Mouse (Mus musculus) limb, embryonic 11.5 days (tissue): ENCODE data around the gene Rasa4. TPM values are rescaled to one million over a fixed set of nuclear protein-coding genes. Genes with fewer than 3 reads are reported as not detected.
A peak's percentile ranks its signal among the peaks of the same experiment; 100 is the strongest.

ENCODE experiments used
- ATAC-seq: fragments of 200-750 bp; cut with Nextera tagmentation; 2 replicates; pipeline ENCODE4 v1.8.0; 2017; ENCODE audit warnings: low read depth; ENCODE audit not compliant: insufficient number of reproducible peaks, low FRiP score, low TSS enrichment
- DNase-seq: peaks from one replicate; pipeline ENCODE4 v3.0.0-alpha.2; 2015; ENCODE audit warnings: low spot score
- H3K27ac ChIP-seq: fragments of 300-500 bp; sonication (generic); replicated peaks from 2 replicates; pipeline ENCODE4 v1.5.1; 2014; ENCODE audit warnings: low read depth, mild to moderate bottlenecking, low read length
- H3K27me3 ChIP-seq: fragments of 300-500 bp; sonication (generic); 2 replicates; pipeline ENCODE4 v1.6.1; 2014; ENCODE audit warnings: mild to moderate bottlenecking, low read length, mixed read lengths; ENCODE audit not compliant: control insufficient read depth, insufficient read depth
- H3K36me3 ChIP-seq: fragments of 300-500 bp; sonication (generic); 2 replicates; pipeline ENCODE4 v1.6.1; 2014; ENCODE audit warnings: mild to moderate bottlenecking, low read length, moderate library complexity, mixed read lengths; ENCODE audit not compliant: control insufficient read depth, insufficient read depth
- H3K4me1 ChIP-seq: fragments of 300-500 bp; sonication (generic); 2 replicates; pipeline ENCODE4 v1.6.1; 2014; ENCODE audit warnings: low read length, mixed read lengths; ENCODE audit not compliant: control insufficient read depth, insufficient read depth
- H3K4me2 ChIP-seq: fragments of 300-500 bp; sonication (generic); 2 replicates; pipeline ENCODE4 v1.6.1; 2014; ENCODE audit warnings: low read depth, mild to moderate bottlenecking, moderate library complexity; ENCODE audit not compliant: severe bottlenecking
- H3K4me3 ChIP-seq: fragments of 300-500 bp; sonication (generic); 2 replicates; pipeline ENCODE4 v1.5.1; 2014; ENCODE audit warnings: low read depth, low read length
- H3K9ac ChIP-seq: fragments of 300-500 bp; sonication (generic); 2 replicates; pipeline ENCODE4 v1.6.1; 2014; ENCODE audit warnings: mild to moderate bottlenecking, low read length
- H3K9me3 ChIP-seq: fragments of 300-500 bp; sonication (generic); 2 replicates; pipeline ENCODE4 v1.6.1; 2016; ENCODE audit warnings: low read length; ENCODE audit not compliant: control insufficient read depth
- WGBS: fragments of 180-500 bp; shearing (Covaris S2); extraction: QIAGEN DNeasy Blood & Tissue Kit; methylation state at CpG from one replicate; pipeline ENCODE4 v1.1.7; 2014; 5-methylcytosine and 5-hydroxymethylcytosine counted together
- polyA plus RNA-seq: library from polyadenylated mRNA; unstranded; fragments of >200 nt; fragmentation: Nextera tagmentation; extraction: Ambion mirVana; gene quantifications from 2 replicates; pipeline ENCODE4 v1.2.1, GENCODE M21; 2014

The Rasa4 gene
- polyA plus RNA-seq, 1 experiment from 2014 or later = 4.4 TPM

DNA sequence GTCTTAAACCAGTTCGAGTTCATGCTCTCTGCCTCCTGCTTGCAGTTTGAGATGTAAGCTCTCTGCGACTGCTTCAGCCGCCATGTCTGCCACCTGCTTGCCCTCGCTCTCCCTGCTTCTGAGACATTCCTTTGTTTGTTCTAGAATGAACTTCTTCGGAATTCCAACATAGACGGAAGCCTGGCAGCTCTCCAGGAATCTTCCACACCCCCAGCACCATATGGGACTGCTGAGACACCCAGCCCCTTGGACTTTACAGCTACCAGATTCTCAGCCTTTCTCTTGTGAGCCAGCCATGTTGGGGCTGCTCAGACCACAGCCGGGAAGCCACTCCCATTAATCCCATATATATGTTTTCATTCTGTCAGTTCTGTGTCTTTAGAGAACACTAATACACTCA, 7.4 kb upstream of the Rasa4 start:
- Histone ChIP-seq H3K9ac (no peak overlapping the region), H3K4me1 (no peaks in the 10 kb centered on the region), H3K27ac (no peak overlapping the region), H3K27me3 (no peaks in the 10 kb centered on the region), H3K4me2 (no peak overlapping the region), H3K4me3 (no peak overlapping the region), H3K36me3 (no peaks in the 10 kb centered on the region), H3K9me3 (no peaks in the 10 kb centered on the region)
- ATAC-seq (no peak), DNase-seq (no peak)
- 71% methylated on average over 7 of the region's 7 CpGs for WGBS

DNA sequence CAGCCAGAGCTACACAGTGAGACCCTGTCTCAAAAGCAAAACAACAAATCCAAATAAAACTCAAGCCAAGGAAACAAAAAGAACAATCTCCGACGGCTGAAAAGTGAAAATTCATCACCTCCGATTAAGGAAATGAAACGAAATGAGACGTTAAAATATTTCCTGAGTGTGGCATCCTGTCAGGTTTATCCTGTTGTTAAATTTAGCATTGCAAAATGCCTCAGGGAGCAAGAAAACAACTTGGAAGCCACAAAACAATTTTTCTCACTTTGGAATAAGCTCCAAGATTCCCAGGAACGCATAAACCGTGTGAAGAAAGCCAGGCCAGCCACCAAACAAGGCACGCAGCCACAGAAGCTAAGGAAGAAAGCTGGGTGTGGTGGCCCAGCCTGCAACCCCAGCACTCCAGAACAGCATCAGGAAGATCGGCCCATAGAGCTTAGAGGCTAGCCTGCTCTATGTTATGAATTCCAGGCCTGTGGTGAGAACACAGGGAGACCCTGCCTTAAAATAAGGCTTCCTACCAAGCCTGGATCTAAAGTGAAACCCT, 6.6 kb upstream of the Rasa4 start:
- Histone ChIP-seq H3K36me3 (no peaks in the 10 kb centered on the region), H3K27ac (no peak overlapping the region), H3K9me3 (no peaks in the 10 kb centered on the region), H3K9ac (no peak overlapping the region), H3K4me2 (no peak overlapping the region), H3K27me3 (no peaks in the 10 kb centered on the region), H3K4me1 (no peaks in the 10 kb centered on the region), H3K4me3 (no peak overlapping the region)
- no peak for ATAC-seq
- WGBS = 91% methylated on average over 9 of the region's 9 CpGs
- DNase-seq = no peak

DNA sequence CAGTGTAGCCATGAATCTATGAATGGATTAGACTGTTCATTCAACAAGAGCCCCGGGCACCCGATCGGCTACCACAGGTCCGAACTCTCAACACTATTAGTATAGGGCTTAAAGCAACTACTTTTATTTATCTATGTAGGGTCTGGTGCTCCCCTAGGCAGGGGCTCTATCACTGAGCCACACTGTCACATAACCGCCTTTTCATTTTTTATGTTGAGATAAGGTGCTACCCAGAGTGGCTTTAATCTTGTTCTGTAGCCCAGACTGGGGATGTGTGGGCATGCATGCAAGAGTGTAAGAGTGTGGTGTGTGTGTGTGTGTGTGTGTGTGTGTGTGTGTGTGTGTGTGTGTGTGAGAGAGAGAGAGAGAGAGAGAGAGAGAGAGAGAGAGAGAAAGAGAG, 5.6 kb upstream of the Rasa4 start:
- ATAC-seq (no peak), DNase-seq (no peak)
- H3K4me2 ChIP-seq = no peak overlapping the region
- H3K4me1 ChIP-seq = no peaks in the 10 kb centered on the region
- WGBS = 87% methylated on average over 5 of the region's 5 CpGs
- no peak overlapping the region for H3K27ac ChIP-seq
- H3K36me3 ChIP-seq = no peaks in the 10 kb centered on the region
- H3K27me3 ChIP-seq = no peaks in the 10 kb centered on the region
- no peaks in the 10 kb centered on the region for H3K9me3 ChIP-seq
- no peak overlapping the region for H3K9ac ChIP-seq
- H3K4me3 ChIP-seq = no peak overlapping the region

DNA sequence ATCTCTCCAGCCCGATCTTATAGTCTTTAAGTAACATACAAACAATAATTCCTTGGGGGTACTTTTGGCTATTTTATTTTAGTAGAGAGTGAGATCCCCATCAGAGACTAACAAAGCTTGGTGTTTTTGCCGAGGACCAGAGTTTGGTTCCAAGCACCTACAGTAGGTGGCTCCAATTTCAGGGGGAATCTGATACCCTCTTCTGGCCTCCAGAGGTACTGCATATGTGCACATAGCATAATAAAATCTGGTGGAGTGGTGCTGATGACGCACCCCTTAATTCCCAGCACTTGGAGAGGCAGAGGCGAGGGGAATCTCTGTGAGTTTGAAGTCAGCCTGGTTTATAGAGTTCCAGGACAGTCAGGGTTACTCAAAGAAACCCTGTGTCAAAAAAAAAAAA, 1.4 kb upstream of the Rasa4 start:
- Histone ChIP-seq H3K4me2 (no peak overlapping the region), H3K9ac (no peak overlapping the region), H3K9me3 (no peaks in the 10 kb centered on the region), H3K27me3 (peaks cover 11% of the 10 kb centered on the region), H3K4me3 (no peak overlapping the region), H3K27ac (no peak overlapping the region), H3K4me1 (peaks cover 10% of the 10 kb centered on the region), H3K36me3 (no peaks in the 10 kb centered on the region)
- ATAC-seq (no peak), DNase-seq (no peak)
- 79% methylated on average over 4 of the region's 4 CpGs for WGBS

DNA sequence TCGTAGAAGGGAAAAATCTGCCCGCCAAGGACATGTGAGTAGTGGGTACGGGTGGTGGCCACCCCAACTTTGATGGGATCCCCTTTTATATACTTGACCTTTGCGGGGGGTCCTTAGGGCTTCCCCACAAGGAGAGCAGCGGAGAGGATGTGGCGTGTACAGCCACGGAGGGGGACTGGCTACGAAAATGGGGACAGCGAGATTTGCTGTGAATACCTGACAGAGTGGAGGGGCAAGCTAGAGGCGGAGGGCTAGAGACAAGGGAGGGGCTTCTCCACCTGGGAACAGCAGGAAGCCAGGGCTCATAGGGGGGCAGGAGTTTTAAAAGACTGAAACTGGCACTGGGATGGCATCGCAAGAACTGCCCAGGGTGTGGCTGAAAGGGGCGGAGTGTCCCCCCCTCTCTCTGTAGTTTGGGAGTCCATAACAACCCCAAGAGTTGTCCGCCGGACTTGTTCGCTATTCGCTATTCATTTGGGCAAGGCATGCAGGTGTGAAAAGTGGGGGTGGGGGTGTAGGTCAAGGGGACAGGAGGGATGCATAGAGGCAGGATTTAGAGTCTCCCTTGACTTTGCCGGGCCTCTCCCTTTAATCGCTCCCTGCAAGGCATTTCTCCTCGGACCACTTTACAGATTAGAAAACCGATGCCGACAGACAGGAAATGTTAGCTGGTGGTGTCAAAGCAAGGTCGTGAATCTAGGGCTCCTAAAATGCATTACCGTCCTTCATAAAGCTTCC, 597 bp downstream of the Rasa4 start:
- DNase-seq (no peak), ATAC-seq (peak; percentile 41; the same call in 1 of the 2 replicates)
- peak overlapping the region; percentile 53 for H3K4me2 ChIP-seq
- H3K4me3 ChIP-seq = peak overlapping the region; percentile 31
- peaks cover 10% of the 10 kb centered on the region for H3K4me1 ChIP-seq
- no peak overlapping the region for H3K27ac ChIP-seq
- WGBS = under 1% methylated on average over 23 of the region's 23 CpGs
- H3K36me3 ChIP-seq = no peaks in the 10 kb centered on the region
- H3K27me3 ChIP-seq = peaks cover 13% of the 10 kb centered on the region
- H3K9me3 ChIP-seq = no peaks in the 10 kb centered on the region
- no peak overlapping the region; the same call in 1 of the 2 replicates for H3K9ac ChIP-seq

DNA sequence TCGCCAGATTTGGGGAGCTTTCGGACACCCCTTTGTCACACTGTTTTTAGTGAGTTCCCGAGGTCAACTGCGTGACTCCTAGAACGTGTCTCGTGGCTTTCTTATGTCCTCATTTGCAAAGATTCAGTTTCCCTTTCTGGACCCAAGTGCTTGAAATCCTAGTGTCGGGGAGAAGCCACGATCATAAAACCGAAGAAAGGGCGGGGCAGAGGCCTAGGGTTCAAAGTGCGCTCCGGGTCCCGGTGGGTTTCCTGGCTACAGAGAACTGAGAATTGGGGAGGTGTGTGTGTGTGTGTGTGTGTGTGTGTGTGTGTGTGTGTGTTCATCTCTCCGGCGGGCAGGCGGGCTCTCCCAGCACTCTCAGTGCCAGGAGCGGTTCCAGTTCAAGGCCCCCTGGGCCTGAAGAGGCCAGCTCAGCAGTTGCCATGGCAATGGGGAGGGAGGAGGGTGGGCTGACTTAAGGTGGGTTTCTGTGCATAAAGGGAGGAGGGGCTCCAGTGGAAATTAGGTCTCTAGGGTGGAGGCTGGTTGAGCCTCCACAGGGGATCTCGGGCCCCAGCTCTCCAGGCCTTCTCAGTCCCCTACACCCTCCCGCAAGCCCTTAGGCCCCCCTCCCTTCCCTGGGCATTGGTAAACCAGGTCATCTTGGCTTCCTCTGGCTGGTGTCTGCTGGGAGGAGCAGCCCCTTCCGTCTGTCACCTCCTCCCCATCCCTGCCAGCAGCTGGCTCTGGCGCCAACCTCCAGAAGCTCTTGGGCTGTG, 1.4 kb downstream of the Rasa4 start:
- DNase-seq = peak; percentile 54
- peak overlapping the region; percentile 31; the same call in 1 of the 2 replicates for H3K4me3 ChIP-seq
- H3K9me3 ChIP-seq = no peaks in the 10 kb centered on the region
- H3K4me1 ChIP-seq = peaks cover 10% of the 10 kb centered on the region
- ATAC-seq = no peak
- no peaks in the 10 kb centered on the region for H3K36me3 ChIP-seq
- no peak overlapping the region for H3K27ac ChIP-seq
- WGBS = 7% methylated on average over 20 of the region's 21 CpGs
- H3K9ac ChIP-seq = no peak overlapping the region
- H3K4me2 ChIP-seq = peak overlapping the region; percentile 53
- H3K27me3 ChIP-seq = peaks cover 14% of the 10 kb centered on the region

DNA sequence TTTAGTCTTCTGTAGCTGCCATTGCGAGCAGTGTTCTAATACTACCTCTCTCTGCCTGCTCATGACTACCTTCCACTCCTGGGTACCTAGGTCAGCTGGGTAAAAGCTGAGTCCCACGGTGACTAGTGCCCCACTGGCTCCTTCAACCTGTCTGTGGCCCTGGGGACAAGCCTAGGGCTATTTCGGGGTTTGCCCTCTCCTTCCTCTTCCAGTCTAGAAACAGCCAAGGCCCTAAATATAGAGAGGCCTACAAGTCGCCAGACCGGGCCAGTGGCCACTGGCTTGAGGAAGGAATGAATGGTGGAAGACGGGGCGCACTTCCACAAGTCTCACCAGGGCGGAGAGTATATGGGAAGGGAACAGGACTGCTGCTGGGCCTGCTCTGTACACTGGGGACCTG, 2.6 kb downstream of the Rasa4 start:
- WGBS = 87% methylated on average over 8 of the region's 8 CpGs
- ATAC-seq (no peak), DNase-seq (no peak)
- H3K27me3 ChIP-seq = peaks cover 14% of the 10 kb centered on the region
- peaks cover 10% of the 10 kb centered on the region for H3K4me1 ChIP-seq
- H3K4me2 ChIP-seq = no peak overlapping the region
- H3K27ac ChIP-seq = no peak overlapping the region
- H3K9ac ChIP-seq = no peak overlapping the region
- H3K4me3 ChIP-seq = no peak overlapping the region
- no peaks in the 10 kb centered on the region for H3K36me3 ChIP-seq
- H3K9me3 ChIP-seq = no peaks in the 10 kb centered on the region

DNA sequence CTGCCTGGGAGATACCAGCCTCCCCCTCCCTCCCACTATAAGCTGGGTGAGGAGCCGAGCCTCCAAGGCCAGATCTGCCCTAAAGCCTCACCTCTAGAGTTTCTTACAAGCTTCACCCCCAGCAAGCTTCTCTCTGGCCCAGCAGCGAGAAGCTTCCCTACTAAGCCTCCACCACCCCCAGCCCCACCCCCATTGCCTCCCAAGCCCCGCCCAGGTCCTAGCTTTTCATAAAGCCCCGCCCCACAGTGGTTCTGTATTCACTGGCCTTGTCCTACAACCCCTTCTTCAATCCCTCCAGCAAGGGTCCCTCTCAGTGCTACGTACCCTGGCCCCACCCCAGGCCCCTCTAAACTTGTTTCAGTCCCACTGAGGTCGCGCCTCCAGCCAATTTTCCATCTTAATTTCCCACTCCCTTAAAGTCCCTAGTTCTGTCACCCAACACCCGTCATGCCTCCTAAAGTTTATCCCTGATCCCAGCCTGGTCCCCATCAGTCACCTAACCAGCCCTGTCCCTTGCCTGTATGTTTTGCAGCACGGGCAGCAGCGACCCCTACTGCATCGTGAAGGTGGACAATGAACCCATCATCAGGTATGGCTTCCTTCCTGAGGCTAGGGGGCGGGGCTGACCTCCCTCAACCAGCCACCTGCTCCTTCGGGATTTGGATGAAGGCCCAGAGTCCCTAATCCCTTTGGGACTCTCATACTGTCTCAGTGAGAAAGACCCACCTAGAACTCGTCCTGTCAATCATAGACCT, 5.3 kb downstream of the Rasa4 start:
- H3K27ac ChIP-seq = no peak overlapping the region
- H3K36me3 ChIP-seq = no peaks in the 10 kb centered on the region
- no peak overlapping the region for H3K4me3 ChIP-seq
- H3K4me1 ChIP-seq = peaks cover 10% of the 10 kb centered on the region
- H3K27me3 ChIP-seq = peaks cover 14% of the 10 kb centered on the region
- no peak overlapping the region for H3K4me2 ChIP-seq
- 14% methylated on average over 14 of the region's 14 CpGs for WGBS
- H3K9ac ChIP-seq = no peak overlapping the region
- DNase-seq (no peak), ATAC-seq (no peak)
- H3K9me3 ChIP-seq = no peaks in the 10 kb centered on the region; the same call in 1 of the 2 replicates
